Mouse (Mus musculus) heart, embryonic 16.5 days (tissue): ENCODE measurements around the gene Cetn2. TPM values are rescaled to one million over a fixed set of nuclear protein-coding genes. Genes with fewer than 3 reads are reported as not detected.

ENCODE experiments used
- ATAC-seq: fragments of 200-750 bp; cut with Nextera tagmentation; replicated peaks from 2 replicates; pipeline ENCODE4 v1.8.0; 2017; ENCODE audit warnings: moderate number of reproducible peaks; ENCODE audit not compliant: insufficient read depth, low FRiP score; ENCODE audit errors: extremely low read depth
- H3K27ac ChIP-seq: fragments of 300-500 bp; sonication (generic); 2 replicates; pipeline ENCODE4 v1.5.1; 2014; ENCODE audit warnings: mild to moderate bottlenecking, low read length, control low read depth, moderate library complexity
- H3K27me3 ChIP-seq: fragments of 300-500 bp; sonication (generic); 2 replicates; pipeline ENCODE4 v1.6.1; 2014; ENCODE audit warnings: low read length, mixed read lengths; ENCODE audit not compliant: control insufficient read depth, insufficient read depth
- H3K36me3 ChIP-seq: fragments of 300-500 bp; sonication (generic); 2 replicates; pipeline ENCODE4 v1.6.1; 2014; ENCODE audit not compliant: control insufficient read depth, insufficient read depth
- H3K4me1 ChIP-seq: fragments of 300-500 bp; sonication (generic); 2 replicates; pipeline ENCODE4 v1.6.1; 2014; ENCODE audit warnings: low read length, mixed read lengths; ENCODE audit not compliant: control insufficient read depth, insufficient read depth
- H3K4me2 ChIP-seq: fragments of 300-500 bp; sonication (generic); 2 replicates; pipeline ENCODE4 v1.6.1; 2014; ENCODE audit warnings: low read depth, mild to moderate bottlenecking, control low read depth, low read length
- H3K4me3 ChIP-seq: fragments of 300-500 bp; sonication (generic); 2 replicates; pipeline ENCODE4 v1.5.1; 2014; ENCODE audit warnings: mild to moderate bottlenecking, control low read depth, low read length
- H3K9ac ChIP-seq: fragments of 300-500 bp; sonication (generic); 2 replicates; pipeline ENCODE4 v1.6.1; 2014; ENCODE audit warnings: low read length, control low read depth
- H3K9me3 ChIP-seq: fragments of 300-500 bp; sonication (generic); replicated peaks from 2 replicates; pipeline ENCODE4 v1.6.1; 2016; ENCODE audit warnings: low read length; ENCODE audit not compliant: control insufficient read depth
- WGBS: fragments of 180-500 bp; shearing (Covaris S2); extraction: QIAGEN DNeasy Blood & Tissue Kit; methylation state at CpG from one replicate; pipeline ENCODE4 v1.1.7; 2014; 5-methylcytosine and 5-hydroxymethylcytosine counted together
- polyA plus RNA-seq: library from polyadenylated mRNA; unstranded; fragments of >200 nt; fragmentation: Nextera tagmentation; extraction: Ambion mirVana; gene quantifications from 2 replicates; pipeline ENCODE4 v1.2.1, GENCODE M21; 2015

Cetn2 gene
- polyA plus RNA-seq, 1 experiment from 2014 or later, result 57.8 TPM

- Histone ChIP-seq H3K9ac (no peak overlapping the region), H3K27me3 (no peaks in the 10 kb centered on the region), H3K4me1 (no peaks in the 10 kb centered on the region), H3K9me3 (no peaks in the 10 kb centered on the region), H3K27ac (no peak overlapping the region), H3K4me3 (no peak overlapping the region), H3K36me3 (0 out of 2 replicates have a peak, but pooled peaks cover 2% of the 10 kb centered on the region), H3K4me2 (no peak overlapping the region)
- peak; percentile 45; the same call in 1 of the 2 replicates for ATAC-seq
- 12% methylated on average over 2 of the region's 2 CpGs for WGBS
Observed at GRCm38 (mm10) chrX:72908404-72908741, 9.8 kb downstream of the Cetn2 start.

GRCm38 (mm10) chrX:72907619-72908403 lies 10.4 kb downstream of the Cetn2 start:
- Histone ChIP-seq H3K4me2 (no peak overlapping the region), H3K36me3 (no peaks in the 10 kb centered on the region), H3K4me1 (no peaks in the 10 kb centered on the region), H3K9me3 (no peaks in the 10 kb centered on the region), H3K9ac (no peak overlapping the region), H3K27ac (no peak overlapping the region), H3K4me3 (no peak overlapping the region), H3K27me3 (no peaks in the 10 kb centered on the region)
- WGBS, result 73% methylated on average over 6 of the region's 6 CpGs
- no peak for ATAC-seq

GRCm38 (mm10) chrX:72902530-72902929 lies 15.7 kb downstream of the Cetn2 start:
- H3K27me3 ChIP-seq, result no peaks in the 10 kb centered on the region
- H3K4me1 ChIP-seq, result no peaks in the 10 kb centered on the region
- H3K27ac ChIP-seq, result no peak overlapping the region
- H3K36me3 ChIP-seq, result no peaks in the 10 kb centered on the region
- no peak for ATAC-seq
- 37% methylated on average over 1 of the region's 1 CpGs for whole genome bisulfite sequencing
- no peak overlapping the region for H3K9ac ChIP-seq
- no peak overlapping the region for H3K4me2 ChIP-seq
- H3K4me3 ChIP-seq, result no peak overlapping the region
- no peaks in the 10 kb centered on the region for H3K9me3 ChIP-seq

- Histone ChIP-seq H3K27me3 (no peaks in the 10 kb centered on the region), H3K4me1 (no peaks in the 10 kb centered on the region), H3K9ac (no peak overlapping the region), H3K4me3 (no peak overlapping the region), H3K36me3 (no peaks in the 10 kb centered on the region), H3K9me3 (no peaks in the 10 kb centered on the region), H3K4me2 (no peak overlapping the region), H3K27ac (no peak overlapping the region)
- no peak for ATAC-seq
- 54% methylated on average over 1 of the region's 1 CpGs for WGBS
Observed at GRCm38 (mm10) chrX:72896055-72896437, 22.2 kb downstream of the Cetn2 start.

GRCm38 (mm10) chrX:72895388-72896054 lies 22.7 kb downstream of the Cetn2 start:
- Histone ChIP-seq H3K4me1 (no peaks in the 10 kb centered on the region), H3K4me3 (no peak overlapping the region), H3K9me3 (no peaks in the 10 kb centered on the region), H3K4me2 (no peak overlapping the region), H3K27me3 (no peaks in the 10 kb centered on the region), H3K9ac (no peak overlapping the region), H3K36me3 (no peaks in the 10 kb centered on the region), H3K27ac (no peak overlapping the region)
- WGBS, result 69% methylated on average over 5 of the region's 5 CpGs
- ATAC-seq, result no peak

Other genes with a start within 250 kb of the Cetn2 start
- gene Gabrq, start 93.2 kb downstream of the Cetn2 start, polyA plus RNA-seq, result 0.11 and 0.12 TPM in 2 replicates
- gene Nsdhl, start 146 bp upstream of the Cetn2 start, polyA plus RNA-seq, result 14.2 and 15.1 TPM in 2 replicates
- 3.3 and 3.6 TPM in 2 replicates for gene Zfp185, start 68.9 kb upstream of the Cetn2 start, polyA plus RNA-seq
- gene Pnma5, start 118.7 kb upstream of the Cetn2 start, polyA plus RNA-seq, result not detected in 2 replicates
- not detected in 2 replicates for gene Pnma3, start 146.4 kb upstream of the Cetn2 start, polyA plus RNA-seq
- 2.6 and 4.3 TPM in 2 replicates for gene Xlr4a, start 164.1 kb upstream of the Cetn2 start, polyA plus RNA-seq
- 1.0 and 1.8 TPM in 2 replicates for gene Xlr3a, start 178.7 kb upstream of the Cetn2 start, polyA plus RNA-seq
- 0.05 and 0.11 TPM in 2 replicates for gene Gm14685, start 198.6 kb upstream of the Cetn2 start, polyA plus RNA-seq
- not detected in 2 replicates for gene Xlr5b, start 230.4 kb upstream of the Cetn2 start, polyA plus RNA-seq
- gene DXBay18, start 231.0 kb upstream of the Cetn2 start, polyA plus RNA-seq, result not detected in 2 replicates